Mouse (Mus musculus) ES-E14 (cell line): ENCODE data around the gene Mme.

Experiments used
- CHD2 ChIP-seq: IDR thresholded peaks from 2 replicates; pipeline ENCODE4 v1.6.1; 2014; ENCODE audit warnings: mild to moderate bottlenecking, low read depth, low read length, inconsistent platforms
- HCFC1 ChIP-seq: IDR thresholded peaks from 2 replicates; pipeline ENCODE4 v1.6.1; 2012; ENCODE audit warnings: low read length, inconsistent platforms, borderline replicate concordance; ENCODE audit not compliant: insufficient read depth
- MAFK ChIP-seq: IDR thresholded peaks from 2 replicates; pipeline ENCODE4 v1.6.1; 2014; ENCODE audit warnings: mild to moderate bottlenecking, low read depth, low read length, inconsistent platforms; ENCODE audit not compliant: insufficient read depth
- ZC3H11A ChIP-seq: IDR thresholded peaks from 2 replicates; pipeline ENCODE4 v1.6.1; 2012; ENCODE audit warnings: low read depth, mild to moderate bottlenecking, inconsistent platforms, low read length, borderline replicate concordance
- ZNF384 ChIP-seq: IDR thresholded peaks from 2 replicates; pipeline ENCODE4 v1.6.1; 2012; ENCODE audit warnings: low read depth, low read length, inconsistent platforms

DNA sequence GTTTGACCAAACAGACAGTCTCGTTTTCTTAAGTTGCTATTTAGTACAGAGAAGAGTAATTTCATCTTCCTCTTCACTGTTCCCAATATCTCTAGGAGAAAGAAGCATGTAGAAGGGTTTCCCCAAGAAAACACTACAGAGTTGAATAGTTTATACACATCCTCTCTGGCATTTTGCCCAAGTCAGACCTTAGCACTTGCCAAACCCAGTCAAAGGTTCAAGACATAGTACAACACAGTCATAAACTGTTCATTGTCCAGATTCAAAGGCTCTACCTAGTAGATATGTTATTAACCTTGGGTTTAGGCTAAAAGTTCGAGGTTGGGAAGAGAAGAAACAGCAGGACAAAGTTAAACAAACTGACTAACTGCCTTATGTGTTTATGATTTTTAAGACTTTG, 143.7 kb downstream of the Mme start:
- TF ChIP-seq HCFC1 (no peak), MAFK (no peak), CHD2 (no peak), ZC3H11A (no peak), ZNF384 (no peak)
